Mouse (Mus musculus) brain, embryonic 18.5 days (tissue): ENCODE results near the gene Olfr1502.
"Not testable (repeated sequence)": the region's sequence is repeated elsewhere in the genome, so short reads cannot be mapped to it uniquely, and the experiment has no call there.

Experiments used
- DNase-seq: peaks from one replicate; pipeline ENCODE4 v3.0.0-alpha.2; 2012; ENCODE audit warnings: low read depth, low spot score

Gene Olfr1502

GRCm38 (mm10) chr19:13861495-13861894 is at the start of gene Olfr1502:
TSS of gene Olfr1502 (plus strand) at chr19:13861795.
- DNase-seq, result no peak

DNA sequence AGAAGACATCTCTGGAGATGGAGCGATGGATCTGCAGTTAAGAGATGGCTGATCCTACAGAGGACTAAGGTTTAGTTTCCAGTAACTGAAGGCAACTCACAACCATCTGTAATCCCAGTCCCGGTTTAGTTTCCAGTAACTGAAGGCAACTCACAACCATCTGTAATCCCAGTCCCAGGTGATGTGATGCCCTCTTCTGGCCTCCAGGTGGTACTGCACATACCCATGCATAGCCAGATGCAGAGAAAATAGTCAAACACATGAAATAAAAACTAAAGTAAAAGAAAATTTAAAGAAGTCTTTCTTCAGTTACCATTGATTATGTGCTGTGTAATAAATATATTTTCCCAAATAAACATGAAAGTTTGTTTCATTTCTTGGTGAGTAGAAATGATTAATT is 48.8 kb upstream of the Olfr1502 start:
- DNase-seq, result no peak

DNA sequence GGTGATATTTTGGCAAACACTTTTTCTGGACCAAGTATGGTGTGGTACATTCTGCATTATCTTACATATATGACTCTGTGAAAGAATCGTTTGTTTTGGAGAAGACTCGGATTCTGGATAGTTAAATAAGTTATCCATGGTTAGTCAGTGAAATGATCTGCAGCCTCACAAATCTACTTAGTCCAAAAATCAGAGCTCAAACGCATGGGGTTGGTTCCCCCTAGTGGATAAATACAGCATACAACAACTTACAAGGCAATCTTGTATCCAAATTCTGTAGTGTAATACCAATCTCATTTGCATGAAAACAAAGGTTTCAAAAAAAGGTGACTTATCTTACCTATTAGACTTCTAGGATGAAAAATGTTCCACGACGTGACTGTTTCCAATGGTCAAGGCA is 42.8 kb upstream of the Olfr1502 start:
- DNase-seq, result no peak

GRCm38 (mm10) chr19:13819347-13819746 is 42.2 kb upstream of the Olfr1502 start, which contains the start of gene Olfr1499:
TSS of gene Olfr1499 (minus strand) at chr19:13819447.
- DNase-seq, result no peak

GRCm38 (mm10) chr19:13820847-13821246 is 40.7 kb upstream of the Olfr1502 start:
- DNase-seq, result no peak

- no peak for DNase-seq
Observed at GRCm38 (mm10) chr19:13828447-13828846, 33.1 kb upstream of the Olfr1502 start.

DNA sequence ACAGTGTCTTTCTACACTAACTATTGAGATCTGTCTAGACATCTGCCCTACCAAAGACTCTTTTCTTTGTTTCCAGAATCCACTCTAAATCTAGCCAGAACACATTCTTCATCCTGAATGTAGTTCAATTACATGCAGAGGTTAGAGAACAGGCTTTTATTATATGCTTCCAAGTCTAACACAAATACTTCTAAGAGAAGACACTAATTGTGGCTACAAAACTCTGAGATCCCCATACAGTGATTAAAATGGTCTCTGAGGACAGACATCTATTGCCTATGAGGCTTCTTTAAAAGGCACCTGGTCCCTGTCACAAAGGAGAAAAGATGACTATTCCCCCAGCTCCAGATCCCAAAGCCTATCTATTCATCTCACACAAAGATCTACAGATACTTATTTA is 31.2 kb upstream of the Olfr1502 start, which contains the start of gene Olfr1500:
Gene Olfr1500, minus strand, starts transcription at position 101 of the 400 bp plus-strand sequence.
- no peak for DNase-seq

- DNase-seq, result not testable (repeated sequence)
Observed at GRCm38 (mm10) chr19:13850592-13850991, 11.0 kb upstream of the Olfr1502 start, which contains the start of gene Olfr1501. TSS of gene Olfr1501 (minus strand) at chr19:13850692.

DNA sequence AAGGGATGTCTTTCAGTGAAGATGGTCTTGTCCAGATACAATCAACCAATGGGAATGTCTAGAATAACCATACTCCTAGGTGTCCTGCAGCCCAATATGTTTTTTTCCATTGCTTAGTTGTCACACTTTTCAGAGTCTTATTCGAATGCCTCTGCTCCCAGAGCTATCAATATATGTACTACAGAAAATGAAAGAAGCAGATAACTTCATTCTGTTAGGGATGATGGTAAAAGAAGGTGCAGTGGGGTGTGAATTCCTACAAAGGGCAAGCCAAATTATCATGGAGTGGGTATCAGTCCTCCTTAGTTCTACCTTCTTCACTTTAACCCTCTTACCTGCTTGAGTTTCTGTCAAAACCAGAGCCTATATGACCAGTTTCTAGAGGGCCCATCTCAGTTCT is 36.2 kb downstream of the Olfr1502 start, which contains the start of gene Olfr1504:
Gene Olfr1504, minus strand, starts transcription at position 101 of the 400 bp plus-strand sequence.
- no peak for DNase-seq
